Mouse (Mus musculus) myocyte (in vitro differentiated cells): Measurements from ENCODE around the gene Sec24d. TPM values are rescaled to one million over a fixed set of nuclear protein-coding genes. Genes with fewer than 3 reads are reported as not detected.

Experiments used
- H3K27me3 ChIP-seq: one replicate; pipeline ENCODE4 v1.6.1; 2011; ENCODE audit not compliant: control insufficient read depth, insufficient read depth, insufficient read length
- H3K36me3 ChIP-seq: one replicate; pipeline ENCODE4 v1.6.1; 2011; ENCODE audit not compliant: control insufficient read depth, insufficient read depth
- H3K4me2 ChIP-seq: one replicate; pipeline ENCODE4 v1.6.1; 2011; ENCODE audit warnings: low read depth, control low read depth
- H3K4me3 ChIP-seq: one replicate; pipeline ENCODE4 v1.5.1; 2011; ENCODE audit warnings: mild to moderate bottlenecking, control low read depth, moderate library complexity
- H3K79me2 ChIP-seq: one replicate; pipeline ENCODE4 v1.6.1; 2011; ENCODE audit not compliant: control insufficient read depth, insufficient read depth
- H3ac ChIP-seq: one replicate; pipeline ENCODE4 v1.6.1; 2011; ENCODE audit not compliant: control insufficient read depth, insufficient read length
- CEBPB ChIP-seq: IDR thresholded peaks from 2 replicates; pipeline ENCODE4 v1.6.1; 2011; ENCODE audit warnings: mild to moderate bottlenecking, moderate library complexity; ENCODE audit not compliant: poor library complexity, insufficient read depth, severe bottlenecking
- E2F4 ChIP-seq: IDR thresholded peaks from one replicate; pipeline ENCODE4 v1.6.1; 2011; ENCODE audit warnings: mild to moderate bottlenecking, control low read depth, moderate library complexity; ENCODE audit not compliant: insufficient read depth
- MAX ChIP-seq: IDR thresholded peaks from one replicate; pipeline ENCODE4 v1.6.1; 2011; ENCODE audit warnings: low read depth, mild to moderate bottlenecking, control low read depth
- MYOD1 ChIP-seq, 3 experiments: IDR thresholded peaks; one replicate each; pipeline ENCODE4 v1.6.1; 2011; ENCODE audit warnings: control low read depth in 2 of 3, low read depth in 2 of 3, mild to moderate bottlenecking in 2 of 3, moderate library complexity in 1 of 3; ENCODE audit not compliant: insufficient read length in 2 of 3, control insufficient read depth in 1 of 3
- MYOG ChIP-seq, 3 experiments: IDR thresholded peaks; one replicate each; pipeline ENCODE4 v1.6.1; 2011; ENCODE audit warnings: control low read depth in 2 of 3, low read depth in 2 of 3, mild to moderate bottlenecking in 2 of 3; ENCODE audit not compliant: insufficient read length in 2 of 3, control insufficient read depth in 1 of 3, insufficient read depth in 1 of 3
- POLR2A ChIP-seq: IDR thresholded peaks from one replicate; pipeline ENCODE4 v1.6.1; 2011; ENCODE audit warnings: low read depth, mild to moderate bottlenecking, control low read depth, moderate library complexity; ENCODE audit not compliant: insufficient read length
- POLR2AphosphoS2 ChIP-seq: IDR thresholded peaks from one replicate; pipeline ENCODE4 v1.6.1; 2011; ENCODE audit warnings: low read depth, control low read depth; ENCODE audit not compliant: insufficient read length
- REST ChIP-seq: IDR thresholded peaks from one replicate; pipeline ENCODE4 v1.6.1; 2011; ENCODE audit warnings: mild to moderate bottlenecking, control low read depth, moderate library complexity; ENCODE audit not compliant: insufficient read depth, insufficient read length
- SRF ChIP-seq: IDR thresholded peaks from one replicate; pipeline ENCODE4 v1.6.1; 2011; ENCODE audit warnings: low read depth; ENCODE audit not compliant: control insufficient read depth, insufficient read length
- TCF12 ChIP-seq: IDR thresholded peaks from one replicate; pipeline ENCODE4 v1.6.1; 2011; ENCODE audit warnings: mild to moderate bottlenecking, control low read depth; ENCODE audit not compliant: poor library complexity, insufficient read depth, severe bottlenecking
- TCF3 ChIP-seq: IDR thresholded peaks from one replicate; pipeline ENCODE4 v1.6.1; 2011; ENCODE audit warnings: low read depth, control low read depth; ENCODE audit not compliant: insufficient read length
- USF1 ChIP-seq: IDR thresholded peaks from one replicate; pipeline ENCODE4 v1.6.1; 2011; ENCODE audit warnings: low read depth, mild to moderate bottlenecking, control low read depth, moderate library complexity
- polyA plus RNA-seq: library from polyadenylated mRNA; unstranded; fragments of >200 nt; fragmentation: generic; extraction: Trizol; gene quantifications from one replicate; pipeline ENCODE4 v1.2.1, GENCODE M21; 2012; ENCODE audit warnings: missing spikeins

Sec24d gene
- polyA plus RNA-seq, 1 experiment = 36.8 TPM

- no peak for TF ChIP-seq POLR2AphosphoS2
- no peak for TF ChIP-seq TCF12
- TF ChIP-seq CEBPB = no peak
- TF ChIP-seq MYOD1 (IDR thresholded peaks at IDR 0.05; ENCODE audit: control insufficient read depth in 1 of 3, insufficient read length in 2 of 3, low read depth in 2 of 3) = no peak
- no peak for TF ChIP-seq MAX
- no peak for TF ChIP-seq SRF
- no peak for TF ChIP-seq REST
- no peak for TF ChIP-seq USF1
- TF ChIP-seq MYOG (IDR thresholded peaks at IDR 0.05; ENCODE audit: control insufficient read depth in 1 of 3, insufficient read depth in 1 of 3, insufficient read length in 2 of 3, low read depth in 2 of 3) = no peak
- TF ChIP-seq POLR2A = no peak
- no peak for TF ChIP-seq E2F4
- TF ChIP-seq TCF3 = no peak
- Histone ChIP-seq H3K4me3 (no peak overlapping the region), H3K4me2 (no peak overlapping the region), H3K27me3 (no peaks in the 10 kb centered on the region), H3K79me2 (no peaks in the 10 kb centered on the region), H3K36me3 (peaks cover 25% of the 10 kb centered on the region), H3ac (no peak overlapping the region)
These were observed 49.8 kb downstream of the Sec24d start for GRCm38 (mm10) chr3:123317081-123317480.

GRCm38 (mm10) chr3:123320341-123320740, 53.1 kb downstream of the Sec24d start:
- Histone ChIP-seq H3K4me3 (no peak overlapping the region), H3K79me2 (no peaks in the 10 kb centered on the region), H3ac (no peak overlapping the region), H3K36me3 (peaks cover 34% of the 10 kb centered on the region), H3K4me2 (no peak overlapping the region), H3K27me3 (no peaks in the 10 kb centered on the region)
- TF ChIP-seq MAX (no peak), REST (no peak), POLR2A (no peak), MYOG (IDR thresholded peaks at IDR 0.05; ENCODE audit: control insufficient read depth in 1 of 3, insufficient read depth in 1 of 3, insufficient read length in 2 of 3, low read depth in 2 of 3) (no peak), TCF3 (no peak)

DNA sequence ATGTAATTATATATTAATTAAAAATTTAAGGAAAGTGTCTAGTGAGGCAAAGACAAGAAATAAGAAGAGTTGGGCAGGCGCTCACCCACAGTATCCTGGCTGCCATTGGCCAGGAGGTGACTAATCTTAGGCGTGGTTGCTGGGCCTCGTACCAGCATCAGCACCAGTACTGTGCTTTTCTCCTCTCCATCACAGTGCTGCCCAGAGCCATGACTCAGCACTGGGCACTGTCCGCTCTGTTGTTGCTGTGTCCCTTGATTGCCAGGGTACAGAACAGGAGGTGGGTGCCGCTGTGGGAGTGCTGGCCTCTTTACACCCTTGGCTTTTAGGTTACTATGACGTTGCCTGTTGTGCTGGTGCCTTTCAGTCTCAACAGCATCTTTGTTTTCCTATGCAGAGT, 54.4 kb downstream of the Sec24d start:
- H3K4me2 ChIP-seq = no peak overlapping the region
- TF ChIP-seq MAX = no peak
- TF ChIP-seq CEBPB = no peak
- no peak for TF ChIP-seq POLR2AphosphoS2
- no peak for TF ChIP-seq MYOD1 (IDR thresholded peaks at IDR 0.05; ENCODE audit: control insufficient read depth in 1 of 3, insufficient read length in 2 of 3, low read depth in 2 of 3)
- no peak for TF ChIP-seq E2F4
- no peak for TF ChIP-seq TCF3
- H3K27me3 ChIP-seq = no peaks in the 10 kb centered on the region
- H3K79me2 ChIP-seq = no peaks in the 10 kb centered on the region
- no peak overlapping the region for H3K4me3 ChIP-seq
- H3K36me3 ChIP-seq = peaks cover 31% of the 10 kb centered on the region
- H3ac ChIP-seq = no peak overlapping the region

DNA sequence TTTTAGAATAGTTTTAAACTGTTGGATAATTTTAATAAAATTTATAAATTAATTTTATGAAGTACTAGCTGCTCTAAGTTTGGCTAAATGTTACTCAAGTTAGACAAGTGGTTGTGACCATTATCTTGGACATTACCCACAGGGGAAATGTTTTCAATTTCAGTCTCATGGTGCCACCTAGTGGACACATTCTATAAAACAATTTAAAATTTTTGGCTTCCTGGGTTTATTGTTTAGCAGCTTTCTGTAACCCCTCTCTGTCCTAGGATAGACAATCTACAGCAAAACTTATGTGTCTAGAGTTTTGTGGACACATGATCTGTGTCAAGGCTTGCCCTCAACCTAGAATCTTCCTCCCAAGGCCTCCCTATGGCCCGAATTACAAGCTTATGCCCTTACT, 54.9 kb downstream of the Sec24d start:
- peaks cover 36% of the 10 kb centered on the region for H3K36me3 ChIP-seq
- H3ac ChIP-seq = no peak overlapping the region
- no peak overlapping the region for H3K4me2 ChIP-seq
- no peaks in the 10 kb centered on the region for H3K79me2 ChIP-seq
- no peak overlapping the region for H3K4me3 ChIP-seq
- TF ChIP-seq MYOG (IDR thresholded peaks at IDR 0.05; ENCODE audit: control insufficient read depth in 1 of 3, insufficient read depth in 1 of 3, insufficient read length in 2 of 3, low read depth in 2 of 3) (no peak), REST (no peak), SRF (no peak), POLR2AphosphoS2 (no peak), E2F4 (no peak), CEBPB (no peak), USF1 (no peak), POLR2A (no peak), TCF12 (no peak), TCF3 (no peak), MAX (no peak), MYOD1 (IDR thresholded peaks at IDR 0.05; ENCODE audit: control insufficient read depth in 1 of 3, insufficient read length in 2 of 3, low read depth in 2 of 3) (no peak)
- H3K27me3 ChIP-seq = no peaks in the 10 kb centered on the region

GRCm38 (mm10) chr3:123324326-123324725, 57.1 kb downstream of the Sec24d start:
- H3K79me2 ChIP-seq = no peaks in the 10 kb centered on the region
- no peaks in the 10 kb centered on the region for H3K27me3 ChIP-seq
- H3K4me2 ChIP-seq = no peak overlapping the region
- H3K36me3 ChIP-seq = peaks cover 26% of the 10 kb centered on the region
- H3ac ChIP-seq = no peak overlapping the region
- H3K4me3 ChIP-seq = no peak overlapping the region
- TF ChIP-seq REST (no peak), MAX (no peak), POLR2A (no peak)

GRCm38 (mm10) chr3:123329251-123329650, 62.0 kb downstream of the Sec24d start:
- no peak overlapping the region for H3K4me3 ChIP-seq
- peaks cover 9% of the 10 kb centered on the region for H3K36me3 ChIP-seq
- H3K79me2 ChIP-seq = peaks cover under 1% of the 10 kb centered on the region
- peak overlapping the region; percentile 58 for H3K4me2 ChIP-seq
- H3K27me3 ChIP-seq = no peaks in the 10 kb centered on the region
- H3ac ChIP-seq = no peak overlapping the region
- TF ChIP-seq CEBPB (no peak), MYOG (IDR thresholded peaks at IDR 0.05; ENCODE audit: control insufficient read depth in 1 of 3, insufficient read depth in 1 of 3, insufficient read length in 2 of 3, low read depth in 2 of 3) (no peak), POLR2AphosphoS2 (no peak), MYOD1 (IDR thresholded peaks at IDR 0.05; ENCODE audit: control insufficient read depth in 1 of 3, insufficient read length in 2 of 3, low read depth in 2 of 3) (no peak), SRF (peak; percentile 90), E2F4 (no peak)
